Mouse (Mus musculus) cortical plate, adult 2 months (tissue): Measurements from ENCODE around the gene Acbd3.

Source experiments
- CTCF ChIP-seq: fragments of 200-500 bp; IDR thresholded peaks from 2 replicates; pipeline ENCODE4 v1.5.1; 2011; ENCODE audit warnings: mild to moderate bottlenecking, control low read depth, low read length; ENCODE audit not compliant: insufficient read depth; ENCODE audit errors: extremely low read depth
- POLR2A ChIP-seq: fragments of 200-500 bp; IDR thresholded peaks from 2 replicates; pipeline ENCODE4 v1.6.1; 2011; ENCODE audit warnings: mild to moderate bottlenecking, low read length, control low read depth; ENCODE audit not compliant: insufficient read depth; ENCODE audit errors: extremely low read depth

DNA sequence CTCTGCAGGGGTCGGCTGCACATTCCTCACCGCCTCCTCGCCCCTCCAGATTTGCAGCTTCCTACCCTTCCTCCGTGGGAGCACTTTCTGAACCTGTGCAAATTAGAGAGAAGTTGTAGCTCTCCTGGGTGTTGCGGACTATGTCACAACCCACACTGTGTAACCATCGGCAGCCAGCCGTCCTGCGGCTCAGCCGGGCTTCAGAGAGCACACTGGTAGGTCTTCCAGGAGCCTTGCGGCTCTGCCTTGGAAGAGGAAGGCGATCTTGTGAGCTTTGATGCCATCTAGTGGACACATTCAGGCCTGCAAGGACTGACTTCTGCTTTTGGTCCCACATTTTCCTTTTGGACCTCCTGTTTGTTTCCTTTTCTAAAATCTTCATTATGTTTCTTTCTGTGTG is 38.0 kb downstream of the Acbd3 start:
- peak; percentile 96 for TF ChIP-seq CTCF
- TF ChIP-seq POLR2A = no peak
